Mouse (Mus musculus) thymus, postnatal 4 days (tissue): ENCODE data around the gene Gna12.

Experiments used
- DNase-seq: peaks from one replicate; pipeline ENCODE4 v3.0.0; 2021

Gna12 gene

DNA sequence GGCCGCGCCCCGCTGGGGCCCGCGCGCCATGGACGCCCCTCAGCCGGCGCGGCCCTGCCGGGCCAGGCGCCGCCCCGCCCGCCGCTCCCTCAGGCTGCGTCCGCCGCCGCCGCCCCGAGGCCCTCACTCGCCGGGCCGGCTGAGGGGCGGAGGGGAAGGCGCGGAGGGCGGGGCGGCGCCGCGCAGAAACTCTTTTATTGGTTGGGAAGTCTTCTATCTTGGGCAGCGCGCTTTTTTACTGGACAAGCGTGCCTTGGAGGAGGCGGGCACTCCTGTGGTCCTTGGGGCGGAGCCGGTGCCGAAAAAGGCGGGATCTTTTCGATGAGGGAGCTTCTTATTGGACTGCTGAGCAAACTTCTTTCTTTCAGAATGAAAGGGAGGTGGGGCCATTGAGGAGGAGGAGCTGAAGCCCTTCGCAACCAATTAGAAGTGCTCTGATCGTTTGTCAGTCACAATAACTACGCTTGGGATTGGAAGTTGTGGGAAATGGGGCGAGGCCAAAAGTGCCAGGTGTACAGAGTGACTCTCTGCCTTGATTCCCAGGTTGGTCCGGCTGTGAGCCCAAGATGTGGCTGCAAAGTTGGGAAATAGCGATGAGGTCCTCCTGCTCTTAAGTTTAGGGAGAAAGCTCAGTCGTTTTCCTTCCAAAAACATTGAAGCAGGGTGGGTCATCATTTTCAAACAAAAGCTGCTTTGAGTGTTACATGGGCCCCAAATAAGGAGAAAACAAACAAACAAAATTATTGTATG, at the start of gene Gna12:
TSS of gene Gna12 (minus strand) at position 118 of the 750 bp plus-strand sequence.
- peak; percentile 96 for DNase-seq

GRCm38 (mm10) chr5:140878644-140879043, 48.4 kb upstream of the Gna12 start:
- peak; percentile 69 for DNase-seq

DNA sequence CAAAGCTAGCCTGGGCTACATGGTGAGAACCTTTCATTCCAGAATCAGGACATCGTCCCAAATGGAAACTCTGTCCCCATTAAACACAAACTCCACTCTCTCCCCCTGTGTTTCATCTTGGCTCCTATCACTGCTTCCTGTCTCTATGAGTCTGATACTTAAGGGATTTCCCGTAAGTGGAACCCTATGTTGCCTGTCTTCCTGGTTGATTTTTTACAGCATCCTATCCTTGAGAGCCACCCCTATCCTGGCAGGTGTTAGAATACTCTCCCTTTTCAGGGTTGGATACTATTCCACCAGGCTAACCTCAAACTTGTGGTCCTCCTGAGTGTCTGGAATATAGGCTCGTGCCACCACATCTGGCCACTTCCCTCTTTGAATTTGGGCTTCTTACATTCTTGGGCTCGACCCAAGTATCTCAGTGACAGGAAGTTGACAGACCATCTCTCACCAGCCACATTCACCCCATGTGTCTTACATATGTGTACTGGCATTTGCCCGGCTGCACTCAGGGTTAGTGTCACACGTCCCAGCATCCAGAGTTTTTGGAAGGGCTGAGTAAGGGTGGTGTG, 43.6 kb upstream of the Gna12 start:
- no peak for DNase-seq

- peak; percentile 52 for DNase-seq
Observed at GRCm38 (mm10) chr5:140873039-140873551, 42.9 kb upstream of the Gna12 start.

DNA sequence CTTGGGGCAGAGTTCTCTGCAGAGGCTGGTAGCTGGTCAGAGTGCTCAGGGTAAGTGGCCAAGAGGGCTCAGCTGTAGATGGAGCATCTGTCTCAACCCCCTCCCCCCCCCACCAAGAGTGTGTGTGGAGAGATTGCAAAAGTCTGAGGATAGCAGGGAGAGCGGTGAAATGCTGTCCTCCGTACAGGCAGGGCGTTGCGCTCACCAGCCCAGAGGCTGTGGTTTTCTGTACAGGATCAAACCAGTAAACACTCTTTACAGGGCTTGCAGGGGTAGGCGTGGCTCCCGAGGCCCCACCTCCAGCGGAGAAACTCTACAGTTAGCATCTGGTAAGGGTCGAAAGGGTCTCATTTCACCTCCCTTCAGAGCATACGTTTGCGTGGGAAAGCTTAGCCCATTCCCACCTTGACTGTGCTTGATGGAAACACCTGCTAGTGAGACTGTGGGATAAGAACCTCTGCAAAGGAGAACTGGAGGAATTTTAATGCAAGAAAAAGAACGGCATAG, 42.4 kb upstream of the Gna12 start:
- DNase-seq = peak; percentile 87

DNA sequence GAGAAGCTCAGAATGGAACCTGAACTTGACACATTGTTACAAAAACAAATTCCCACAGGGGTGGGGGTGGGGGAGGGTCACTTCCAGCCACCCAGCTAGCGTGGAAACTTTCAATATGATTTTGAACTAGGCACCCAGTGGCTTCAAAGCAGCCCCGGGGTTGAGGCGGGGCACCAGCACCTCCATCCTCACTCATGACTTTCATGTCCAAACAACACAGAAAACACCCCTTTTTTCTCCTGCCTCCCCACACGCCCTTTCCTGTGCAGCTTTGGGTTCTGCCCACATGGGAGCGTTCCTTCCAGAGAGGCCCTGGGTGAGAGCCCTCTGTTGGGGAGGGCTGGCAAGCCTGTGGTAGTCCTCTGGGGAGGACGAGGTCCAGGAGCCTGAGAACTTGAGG, 41.0 kb upstream of the Gna12 start:
- peak; percentile 61 for DNase-seq

DNA sequence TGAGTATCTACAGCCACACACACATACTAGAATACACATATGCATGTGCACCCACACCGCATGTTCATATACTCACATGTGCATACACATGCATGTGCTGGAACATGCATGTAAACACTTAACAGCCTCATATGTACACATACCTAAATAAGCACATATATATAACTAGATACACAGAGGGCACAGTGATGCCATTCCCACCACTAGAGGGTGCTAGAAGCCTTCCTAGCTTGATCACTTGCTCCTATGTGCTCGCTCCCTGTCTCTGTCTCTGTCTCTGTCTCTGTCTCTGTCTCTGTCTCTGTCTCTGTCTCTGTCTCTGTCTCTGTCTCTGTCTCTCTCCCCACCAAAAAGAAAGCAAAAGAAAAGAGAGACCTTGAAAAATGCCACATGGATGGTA, 38.8 kb upstream of the Gna12 start:
- DNase-seq = peak; percentile 79

GRCm38 (mm10) chr5:140859730-140860129, 29.5 kb upstream of the Gna12 start:
- peak; percentile 34 for DNase-seq

DNA sequence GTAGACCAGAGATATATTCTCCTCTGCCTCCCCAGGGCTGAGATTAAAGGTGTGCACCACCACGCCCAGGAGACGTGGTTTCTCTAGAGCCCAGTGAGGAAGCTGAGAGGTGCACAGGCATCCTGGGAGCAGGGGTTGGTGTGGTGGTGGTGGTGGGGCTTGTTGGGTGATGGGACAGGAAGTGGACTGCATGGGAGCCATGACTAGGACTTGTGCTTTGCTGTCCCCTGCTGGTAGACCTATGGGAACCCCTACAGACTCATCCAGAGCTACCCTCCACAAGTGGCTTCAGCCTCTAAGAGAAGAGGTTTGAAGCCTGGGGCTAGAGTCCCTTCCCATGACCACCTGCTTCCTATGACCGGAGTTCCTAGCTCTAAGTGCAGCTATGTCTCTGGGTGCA, 28.1 kb upstream of the Gna12 start:
- peak; percentile 67 for DNase-seq

DNA sequence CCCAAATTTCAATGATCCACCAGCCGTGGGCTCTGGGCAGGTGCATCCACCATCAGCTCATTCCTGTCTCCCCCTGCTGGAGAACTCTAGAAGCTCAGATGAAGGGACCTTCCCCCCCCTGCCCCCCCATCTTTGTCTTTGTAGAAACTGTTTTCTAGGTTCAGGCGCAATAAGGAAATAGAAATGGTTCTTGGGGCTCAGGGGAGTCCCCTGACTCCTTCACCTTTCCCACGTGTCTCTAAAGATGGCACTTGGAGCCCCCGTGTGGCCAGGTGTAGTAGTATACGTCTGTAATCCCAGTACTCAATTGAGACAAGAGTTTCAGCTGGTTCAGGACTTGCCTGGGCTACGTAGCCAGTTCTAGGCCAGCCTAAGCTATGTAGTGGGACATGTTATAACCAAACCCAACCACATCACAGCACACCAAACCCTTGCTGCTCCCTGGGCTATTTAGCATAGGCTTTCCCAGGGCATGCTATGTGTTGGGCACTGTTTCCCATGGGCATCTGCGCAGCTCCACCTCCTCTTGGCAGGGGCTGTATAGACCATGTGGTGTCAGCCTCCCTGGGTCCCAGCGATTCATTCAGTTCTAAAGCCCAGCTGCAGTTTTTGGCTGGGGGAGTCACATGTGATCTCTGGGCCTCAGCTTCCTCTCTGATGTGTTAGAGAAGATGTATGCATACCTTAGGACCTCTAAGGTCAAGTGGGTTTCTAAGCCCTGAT, 27.4 kb upstream of the Gna12 start:
- DNase-seq = peak; percentile 62

GRCm38 (mm10) chr5:140855909-140856530, 25.8 kb upstream of the Gna12 start:
- no peak for DNase-seq

- no peak for DNase-seq
Observed at GRCm38 (mm10) chr5:140854700-140855099, 24.5 kb upstream of the Gna12 start.

- no peak for DNase-seq
Observed at GRCm38 (mm10) chr5:140853723-140854122, 23.5 kb upstream of the Gna12 start.

- DNase-seq = no peak
Observed at GRCm38 (mm10) chr5:140852435-140852996, 22.3 kb upstream of the Gna12 start.

- DNase-seq = peak; percentile 44
Observed at GRCm38 (mm10) chr5:140847300-140847729, 17.1 kb upstream of the Gna12 start.

DNA sequence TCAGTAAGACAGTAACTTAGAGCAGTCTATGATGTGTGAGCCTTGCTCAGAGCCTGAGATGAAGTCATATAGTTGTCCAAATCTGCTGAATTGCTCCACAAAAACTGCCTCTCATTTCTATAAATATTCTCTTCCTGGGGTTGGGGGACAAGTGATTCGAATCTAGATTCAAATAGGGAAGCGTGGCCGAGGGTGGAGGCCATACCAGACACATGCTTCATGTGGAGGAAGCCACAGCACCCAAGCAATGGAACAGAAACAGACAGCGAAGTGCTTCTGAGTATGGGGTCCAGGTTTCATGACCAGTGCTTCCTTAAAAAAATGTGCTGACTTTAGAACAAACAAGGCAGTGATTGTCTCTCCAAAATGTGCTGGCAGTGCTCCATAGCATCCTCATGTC, 11.7 kb upstream of the Gna12 start:
- DNase-seq = no peak

DNA sequence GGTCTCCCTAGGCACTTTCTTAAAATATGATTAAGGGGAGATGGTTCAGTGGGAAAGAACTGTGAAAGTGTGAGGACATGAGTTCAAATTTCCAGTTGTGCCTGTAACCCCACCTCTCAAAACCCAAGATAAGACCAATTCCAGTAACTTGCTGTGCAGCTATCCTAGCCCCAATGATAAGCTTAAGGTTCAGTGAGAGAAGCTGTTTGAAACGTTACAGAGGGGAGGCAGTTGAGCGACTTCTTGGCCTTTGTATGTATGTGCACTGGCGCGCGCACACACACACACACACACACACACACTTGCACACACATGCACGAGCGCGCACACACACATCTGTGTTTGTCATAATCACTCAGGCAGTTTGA, 817 bp upstream of the Gna12 start:
- no peak for DNase-seq

- peak; percentile 74 for DNase-seq
Observed at GRCm38 (mm10) chr5:140829911-140830294, 328 bp downstream of the Gna12 start.

DNA sequence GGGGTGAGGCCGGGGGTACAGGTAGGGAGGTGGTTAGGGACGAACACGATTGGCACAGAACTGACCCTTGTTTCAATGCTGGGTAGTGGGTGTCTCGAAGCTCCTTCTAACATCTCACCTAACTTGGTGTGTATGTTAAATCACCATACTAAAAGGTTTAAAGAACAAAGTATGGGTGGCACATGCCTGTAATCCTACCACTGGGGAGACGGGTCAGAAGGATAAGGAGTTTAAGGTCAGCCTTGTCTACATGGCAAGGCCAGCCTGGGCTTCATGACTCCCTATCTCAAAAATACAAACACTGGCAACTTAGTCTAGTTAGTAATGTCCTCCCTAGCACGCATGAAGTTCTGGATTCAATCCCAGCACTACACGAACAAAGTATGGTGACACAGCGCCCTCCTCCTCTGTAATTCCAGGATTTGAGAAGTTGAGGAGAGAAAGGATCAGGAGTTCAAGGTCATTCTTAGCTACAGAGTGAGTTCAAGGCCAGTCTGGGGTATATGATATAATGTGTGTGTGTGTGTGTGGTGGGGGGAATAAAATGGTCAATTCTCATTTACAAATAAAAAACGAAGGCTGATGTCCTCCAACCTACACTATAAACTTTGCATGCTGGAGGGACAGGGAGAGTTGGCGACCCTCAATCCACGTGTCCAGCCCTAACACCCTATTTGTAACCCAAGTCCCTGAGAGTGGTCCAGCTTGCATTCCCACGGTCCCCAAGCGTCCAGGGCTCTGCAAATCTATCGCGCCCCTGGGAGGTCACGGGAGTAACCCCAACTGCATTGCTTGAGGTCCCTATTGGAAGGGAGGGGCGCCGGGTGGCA, 935 bp downstream of the Gna12 start:
- no peak for DNase-seq

DNA sequence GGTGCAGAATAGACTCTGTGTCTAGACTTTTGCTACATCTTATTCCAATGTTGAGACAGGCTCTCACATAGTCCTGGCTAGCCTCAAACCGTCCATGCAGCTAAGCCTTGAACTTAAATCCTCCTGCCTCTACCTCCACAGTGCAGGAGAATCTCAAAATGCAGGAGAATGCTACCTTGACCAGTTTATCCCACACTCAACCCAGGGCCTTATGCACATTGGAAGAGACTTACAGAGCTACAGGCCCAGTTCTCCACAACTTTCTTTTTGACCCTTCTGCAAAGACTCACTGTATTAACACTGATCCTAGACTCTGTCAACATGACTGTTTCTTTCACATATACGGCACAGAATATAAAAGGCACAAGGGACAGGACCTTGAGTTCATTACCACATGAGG, 1.9 kb downstream of the Gna12 start:
- no peak for DNase-seq

GRCm38 (mm10) chr5:140827896-140828295, 2.3 kb downstream of the Gna12 start:
- no peak for DNase-seq

DNA sequence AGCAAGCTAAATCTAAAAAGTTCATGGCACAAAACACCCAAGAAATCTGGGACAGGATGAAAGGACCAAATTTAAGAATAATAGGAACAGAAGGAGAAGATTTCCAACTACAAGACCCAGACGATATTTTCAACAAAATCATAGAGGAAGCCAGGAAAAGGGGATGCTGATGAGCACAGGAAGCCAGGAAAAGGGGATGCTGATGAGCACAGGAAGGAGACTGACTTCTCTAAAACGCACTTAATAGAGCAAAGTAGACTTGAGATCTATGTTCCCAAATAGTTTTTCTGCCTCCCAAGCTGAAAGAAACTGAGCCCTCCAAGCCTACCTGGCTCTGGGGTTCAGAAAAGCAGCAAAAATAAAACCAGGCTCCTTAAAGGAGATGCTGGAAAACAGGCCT, 2.8 kb downstream of the Gna12 start:
- no peak for DNase-seq
